Mouse (Mus musculus): ENCODE data around the gene Vamp5. TPM values are rescaled to one million over a fixed set of nuclear protein-coding genes. Genes with fewer than 3 reads are reported as not detected.

Vamp5 gene
- total RNA-seq, 1 experiment, result 1.0 TPM

DNA sequence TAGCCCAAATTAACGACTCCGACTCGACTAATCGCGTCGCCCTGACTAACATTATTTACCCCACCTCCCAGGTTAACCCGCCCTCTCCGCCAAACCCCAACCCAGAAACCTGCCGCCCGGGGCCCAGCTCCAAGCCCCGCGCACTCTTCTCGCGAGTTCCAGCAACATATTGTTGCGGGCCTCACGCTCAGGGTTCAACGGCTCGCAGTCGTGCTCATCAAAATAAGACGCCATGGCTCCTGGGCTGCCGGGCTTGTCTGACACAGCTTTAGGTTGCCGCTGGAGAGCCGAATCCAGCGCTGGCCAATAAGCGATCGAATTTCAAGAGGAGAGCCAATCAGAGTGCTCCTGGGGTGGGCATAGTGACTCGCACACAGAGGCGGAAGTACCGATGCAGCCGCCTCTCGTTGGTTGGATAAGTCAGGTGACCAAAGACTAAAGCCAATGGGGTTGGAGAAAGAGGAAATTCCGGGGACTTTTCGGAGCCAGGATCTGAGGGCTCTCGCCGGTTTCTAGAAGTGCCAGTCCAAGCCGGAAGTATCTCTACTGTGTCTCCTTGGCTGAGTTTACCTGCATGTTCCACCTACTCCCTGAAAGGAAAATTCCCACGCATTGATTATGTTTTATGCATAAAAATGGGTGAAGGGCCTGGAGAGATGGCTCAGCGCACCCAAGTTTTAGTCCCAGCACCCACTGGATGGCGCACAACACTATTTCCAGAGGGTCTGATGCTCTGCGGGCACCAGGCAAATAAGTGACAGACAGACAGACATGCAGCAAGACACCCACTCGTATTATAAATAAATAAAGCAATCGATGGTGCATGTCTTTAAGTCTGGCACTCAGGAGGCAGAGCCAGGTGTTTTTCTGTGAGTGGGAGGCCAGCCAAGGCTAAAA, 17.9 kb downstream of the Vamp5 start:
- Histone ChIP-seq H3K9ac (ENCODE audit: insufficient read depth, low read depth, low read length, poor library complexity, severe bottlenecking) (peak overlapping the region; percentile 95), H3K4me1 (ENCODE audit: control insufficient read depth in 2 of 2, insufficient read depth in 2 of 2, low read length in 2 of 2, poor library complexity in 1 of 2) (peaks cover 0 to 2% of the 10 kb centered on the region in 2 experiments; a peak in 1 of 4 replicates), H3K4me3 (ENCODE audit: insufficient read depth in 1 of 2, low read depth in 1 of 2, low read length in 2 of 2, poor library complexity in 1 of 2, severe bottlenecking in 1 of 2) (peak overlapping the region; percentile 91 to 92), H3K36me3 (ENCODE audit: control insufficient read depth, insufficient read depth, low read length, poor library complexity, severe bottlenecking) (peaks cover 14% of the 10 kb centered on the region), H3K27ac (ENCODE audit: insufficient read depth, low read depth, low read length, poor library complexity, severe bottlenecking) (peak overlapping the region; percentile 71; the same call in 1 of the 2 replicates), H3K9me3 (ENCODE audit: control insufficient read depth, insufficient read depth, low read depth, low read length) (no peaks in the 10 kb centered on the region)
- in situ Hi-C loops (cut with MboI; ENCODE audit: low sequenced_read_pairs in 2 of 2, unreplicated experiment in 2 of 2), result no loop called here
- peak; percentile 94 for DNase-seq (ENCODE audit: low read depth, low spot score)
- TF ChIP-seq HCFC1 (IDR thresholded peaks at IDR 0.05; ENCODE audit: borderline replicate concordance, insufficient read depth, low read length) (peak; percentile 32; the same call in 1 of the 2 replicates), ZNF384 (IDR thresholded peaks at IDR 0.05; ENCODE audit: low read depth, low read length) (no peak), CHD2 (IDR thresholded peaks at IDR 0.05; ENCODE audit: low read depth, low read length) (no peak; the same call in 1 of the 2 replicates), ZC3H11A (IDR thresholded peaks at IDR 0.05; ENCODE audit: borderline replicate concordance, low read depth, low read length) (peak; percentile 15; the same call in 1 of the 2 replicates), MAFK (IDR thresholded peaks at IDR 0.05; ENCODE audit: insufficient read depth, low read depth, low read length) (no peak)

DNA sequence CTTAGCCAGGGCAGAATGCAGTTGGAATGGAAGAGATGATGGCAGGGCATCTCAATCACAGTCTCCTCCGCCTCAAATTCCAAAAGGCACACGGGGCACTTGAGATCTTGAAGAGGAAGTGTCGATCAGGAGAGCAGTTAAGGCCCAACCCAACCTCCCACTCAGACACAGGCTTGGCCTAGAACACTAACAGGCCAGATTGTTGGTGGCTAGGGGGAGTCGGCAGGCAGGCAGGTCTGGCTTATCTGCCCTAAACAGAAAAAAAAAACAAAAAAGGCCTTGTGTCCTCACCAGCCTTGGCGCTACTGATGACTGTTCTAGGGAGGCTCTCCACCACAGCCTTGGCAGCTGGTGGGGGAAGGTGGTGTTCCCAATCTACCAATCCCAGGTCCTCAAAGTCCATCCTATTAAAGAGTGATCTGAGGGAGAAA, 19.1 kb downstream of the Vamp5 start:
- peak overlapping the region; percentile 19 to 92; a peak in 3 of 4 replicates for H3K4me3 ChIP-seq (ENCODE audit: insufficient read depth in 1 of 2, low read depth in 1 of 2, low read length in 2 of 2, poor library complexity in 1 of 2, severe bottlenecking in 1 of 2)
- H3K9ac ChIP-seq (ENCODE audit: insufficient read depth, low read depth, low read length, poor library complexity, severe bottlenecking), result peak overlapping the region; percentile 95; the same call in 1 of the 2 replicates
- no peaks in the 10 kb centered on the region for H3K9me3 ChIP-seq (ENCODE audit: control insufficient read depth, insufficient read depth, low read depth, low read length)
- no peak for DNase-seq (ENCODE audit: low read depth, low spot score)
- in situ Hi-C loops (cut with MboI; ENCODE audit: low sequenced_read_pairs in 2 of 2, unreplicated experiment in 2 of 2), result no loop called here
- no peak overlapping the region for H3K27ac ChIP-seq (ENCODE audit: insufficient read depth, low read depth, low read length, poor library complexity, severe bottlenecking)
- peaks cover 0 to 2% of the 10 kb centered on the region in 2 experiments; a peak in 1 of 4 replicates for H3K4me1 ChIP-seq (ENCODE audit: control insufficient read depth in 2 of 2, insufficient read depth in 2 of 2, low read length in 2 of 2, poor library complexity in 1 of 2)
- peaks cover 14% of the 10 kb centered on the region for H3K36me3 ChIP-seq (ENCODE audit: control insufficient read depth, insufficient read depth, low read length, poor library complexity, severe bottlenecking)
- no peak for TF ChIP-seq HCFC1 (IDR thresholded peaks at IDR 0.05; ENCODE audit: borderline replicate concordance, insufficient read depth, low read length)

DNA sequence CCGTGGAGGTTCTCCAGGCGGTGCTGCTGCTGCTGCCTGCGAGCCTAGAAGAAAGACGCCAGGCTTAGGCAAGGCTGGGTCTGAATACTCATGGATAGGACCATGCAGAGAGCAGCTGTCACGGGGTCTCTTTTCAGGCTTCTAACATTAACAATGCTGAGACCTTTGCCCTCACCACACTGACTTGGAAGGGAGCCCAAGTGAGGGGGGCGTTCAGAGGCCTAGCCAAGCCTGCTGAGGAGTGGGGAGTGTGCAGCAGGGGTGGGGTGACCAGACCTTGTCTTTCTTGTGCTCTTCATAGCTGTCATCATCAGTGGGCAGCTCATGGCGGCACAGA, 19.7 kb downstream of the Vamp5 start:
- Histone ChIP-seq H3K4me3 (ENCODE audit: insufficient read depth in 1 of 2, low read depth in 1 of 2, low read length in 2 of 2, poor library complexity in 1 of 2, severe bottlenecking in 1 of 2) (no peak overlapping the region), H3K4me1 (ENCODE audit: control insufficient read depth in 2 of 2, insufficient read depth in 2 of 2, low read length in 2 of 2, poor library complexity in 1 of 2) (peaks cover 0 to 2% of the 10 kb centered on the region in 2 experiments; a peak in 2 of 4 replicates), H3K9ac (ENCODE audit: insufficient read depth, low read depth, low read length, poor library complexity, severe bottlenecking) (peak overlapping the region; percentile 32; the same call in 1 of the 2 replicates), H3K9me3 (ENCODE audit: control insufficient read depth, insufficient read depth, low read depth, low read length) (no peaks in the 10 kb centered on the region), H3K27ac (ENCODE audit: insufficient read depth, low read depth, low read length, poor library complexity, severe bottlenecking) (no peak overlapping the region), H3K36me3 (ENCODE audit: control insufficient read depth, insufficient read depth, low read length, poor library complexity, severe bottlenecking) (peaks cover 14% of the 10 kb centered on the region)
- in situ Hi-C loops (cut with MboI; ENCODE audit: low sequenced_read_pairs in 2 of 2, unreplicated experiment in 2 of 2), result no loop called here
- DNase-seq (ENCODE audit: low read depth, low spot score), result no peak
- TF ChIP-seq HCFC1 (IDR thresholded peaks at IDR 0.05; ENCODE audit: borderline replicate concordance, insufficient read depth, low read length), result no peak
- no peak for TF ChIP-seq MAFK (IDR thresholded peaks at IDR 0.05; ENCODE audit: insufficient read depth, low read depth, low read length)
- no peak for TF ChIP-seq CHD2 (IDR thresholded peaks at IDR 0.05; ENCODE audit: low read depth, low read length)
- TF ChIP-seq ZC3H11A (IDR thresholded peaks at IDR 0.05; ENCODE audit: borderline replicate concordance, low read depth, low read length), result no peak
- no peak for TF ChIP-seq ZNF384 (IDR thresholded peaks at IDR 0.05; ENCODE audit: low read depth, low read length)

DNA sequence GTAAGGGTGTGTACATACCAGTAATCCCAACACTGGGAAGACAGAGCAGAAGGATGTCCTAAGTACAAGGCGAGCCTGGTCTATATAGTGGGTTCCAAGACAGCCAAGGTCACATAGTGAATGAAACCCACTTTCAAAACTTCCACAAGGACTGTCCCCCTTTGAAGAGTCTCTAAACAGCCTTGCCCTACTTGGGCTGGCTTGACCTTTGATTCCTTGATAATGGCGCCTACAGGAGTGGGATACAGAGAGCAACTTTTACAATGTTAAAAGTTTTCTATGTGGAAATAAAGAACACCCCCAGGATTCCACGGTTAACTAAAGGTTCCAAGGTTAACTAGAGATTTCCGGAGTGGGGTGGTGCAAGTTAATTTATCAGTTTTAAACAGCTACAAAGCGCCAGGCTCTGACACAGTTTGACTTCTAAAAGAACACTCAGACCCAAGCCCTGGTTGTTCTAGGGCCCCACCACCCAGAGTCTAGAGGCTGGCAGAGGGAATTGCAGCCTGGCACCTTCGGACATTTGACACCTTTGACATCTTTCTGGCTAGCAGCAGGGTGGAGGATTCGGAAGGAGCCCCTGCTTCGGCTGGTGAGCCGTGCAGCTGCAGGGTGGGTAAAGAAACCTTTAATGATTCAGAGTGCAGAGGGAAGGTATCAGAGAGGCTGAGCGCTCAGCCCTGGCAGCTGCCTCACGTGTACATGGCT, 20.2 kb downstream of the Vamp5 start:
- TF ChIP-seq MAFK (IDR thresholded peaks at IDR 0.05; ENCODE audit: insufficient read depth, low read depth, low read length), result no peak
- no peak for TF ChIP-seq HCFC1 (IDR thresholded peaks at IDR 0.05; ENCODE audit: borderline replicate concordance, insufficient read depth, low read length)
- no peak for TF ChIP-seq ZC3H11A (IDR thresholded peaks at IDR 0.05; ENCODE audit: borderline replicate concordance, low read depth, low read length)
- TF ChIP-seq ZNF384 (IDR thresholded peaks at IDR 0.05; ENCODE audit: low read depth, low read length), result no peak
- no peak for TF ChIP-seq CHD2 (IDR thresholded peaks at IDR 0.05; ENCODE audit: low read depth, low read length)
- Histone ChIP-seq H3K9ac (ENCODE audit: insufficient read depth, low read depth, low read length, poor library complexity, severe bottlenecking) (0 out of 2 replicates have a peak overlapping the region, but pooled peaks have one; percentile 32), H3K27ac (ENCODE audit: insufficient read depth, low read depth, low read length, poor library complexity, severe bottlenecking) (no peak overlapping the region), H3K36me3 (ENCODE audit: control insufficient read depth, insufficient read depth, low read length, poor library complexity, severe bottlenecking) (peaks cover 14% of the 10 kb centered on the region), H3K4me1 (ENCODE audit: control insufficient read depth in 2 of 2, insufficient read depth in 2 of 2, low read length in 2 of 2, poor library complexity in 1 of 2) (peaks cover 0 to 2% of the 10 kb centered on the region in 2 experiments; a peak in 2 of 4 replicates), H3K4me3 (ENCODE audit: insufficient read depth in 1 of 2, low read depth in 1 of 2, low read length in 2 of 2, poor library complexity in 1 of 2, severe bottlenecking in 1 of 2) (no peak overlapping the region), H3K9me3 (ENCODE audit: control insufficient read depth, insufficient read depth, low read depth, low read length) (no peaks in the 10 kb centered on the region)
- no peak for DNase-seq (ENCODE audit: low read depth, low spot score)
- in situ Hi-C loops (cut with MboI; ENCODE audit: low sequenced_read_pairs in 2 of 2, unreplicated experiment in 2 of 2), result no loop called here

Measured in ES-E14 (cell line).